Mouse (Mus musculus) heart, adult 2 months (tissue): ENCODE measurements around the gene Fam214b.

Experiments
- CTCF ChIP-seq: fragments of 200-600 bp; IDR thresholded peaks from 2 replicates; pipeline ENCODE4 v1.8.1; 2022; ENCODE audit warnings: antibody characterized with exemption, mild to moderate bottlenecking, moderate library complexity
- POLR2A ChIP-seq: fragments of 200-500 bp; IDR thresholded peaks from 2 replicates; pipeline ENCODE4 v1.6.1; 2011; ENCODE audit warnings: mild to moderate bottlenecking, low read depth, low read length, control low read depth; ENCODE audit not compliant: insufficient read depth

DNA sequence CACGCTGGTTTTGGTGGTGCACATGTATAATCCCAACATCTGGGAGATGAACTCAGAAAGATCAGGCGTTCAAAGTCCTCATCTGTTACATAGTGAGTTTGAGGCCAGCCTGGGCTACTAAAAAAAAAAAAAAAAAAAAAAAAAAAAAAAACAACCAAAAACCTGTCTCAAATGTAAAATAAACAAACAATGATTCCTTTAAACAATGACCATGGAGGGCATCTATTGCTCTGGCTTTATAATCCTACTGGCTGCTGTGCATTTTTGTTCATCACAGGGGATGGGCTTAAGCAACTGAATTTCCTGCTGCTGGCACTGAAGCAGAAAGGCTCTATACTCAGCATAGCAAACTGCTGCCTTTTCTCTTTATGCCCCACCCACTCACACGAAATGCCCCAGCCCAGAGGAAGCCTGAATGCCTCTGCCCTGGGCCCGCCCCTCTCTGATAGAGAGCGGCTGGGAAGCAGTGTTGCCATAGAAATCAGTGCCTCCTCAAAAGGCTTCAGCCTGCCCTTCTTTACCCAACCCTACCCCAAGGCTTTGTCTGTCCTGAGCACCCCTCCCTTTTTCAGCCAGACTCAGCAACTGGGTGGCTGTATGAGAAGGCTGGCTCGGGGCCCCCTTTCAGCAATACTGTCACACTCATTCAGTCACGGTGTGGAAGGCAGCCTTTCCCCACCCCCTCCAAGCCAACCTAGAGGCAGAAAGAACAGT, 2.2 kb downstream of the Fam214b start:
- TF ChIP-seq POLR2A (no peak), CTCF (no peak)
